Mouse (Mus musculus) ES-CJ7 (cell line): ENCODE results near the gene Ttc26.
"Not testable (repeated sequence)": the region's sequence is repeated elsewhere in the genome, so short reads cannot be mapped to it uniquely, and the experiment has no call there.

Source experiments
- DNase-seq: peaks from one replicate; pipeline ENCODE4 v3.0.0; 2011; ENCODE audit warnings: low read depth, low spot score

Ttc26 gene

GRCm38 (mm10) chr6:38456425-38456824 is 75.2 kb downstream of the Ttc26 start:
- DNase-seq: not testable (repeated sequence)

- DNase-seq: no peak
These were observed 76.8 kb downstream of the Ttc26 start for GRCm38 (mm10) chr6:38458075-38458474.

GRCm38 (mm10) chr6:38469591-38469990 is 88.3 kb downstream of the Ttc26 start:
- DNase-seq: peak; percentile 16
